Mouse (Mus musculus) heart, postnatal 0 days (tissue): ENCODE measurements around the gene Necap2. TPM values are rescaled to one million over a fixed set of nuclear protein-coding genes. Genes with fewer than 3 reads are reported as not detected.

Experiments used
- ATAC-seq: fragments of 200-750 bp; cut with Nextera tagmentation; 2 replicates; pipeline ENCODE4 v1.8.0; 2017; ENCODE audit warnings: low read depth, moderate number of reproducible peaks, moderate library complexity; ENCODE audit not compliant: insufficient read depth
- DNase-seq: peaks from one replicate; pipeline ENCODE4 v3.0.0-alpha.2; 2016; ENCODE audit warnings: low spot score
- H3K27ac ChIP-seq: fragments of 300-500 bp; sonication (generic); 2 replicates; pipeline ENCODE4 v1.5.1; 2014; ENCODE audit warnings: low read depth, mild to moderate bottlenecking
- H3K27me3 ChIP-seq: fragments of 300-500 bp; sonication (generic); 2 replicates; pipeline ENCODE4 v1.6.1; 2014; ENCODE audit warnings: low read length, mixed read lengths; ENCODE audit not compliant: control insufficient read depth, insufficient read depth
- H3K36me3 ChIP-seq: fragments of 300-500 bp; sonication (generic); replicated peaks from 2 replicates; pipeline ENCODE4 v1.6.1; 2014; ENCODE audit warnings: low read length, mixed read lengths; ENCODE audit not compliant: control insufficient read depth, insufficient read depth
- H3K4me1 ChIP-seq: fragments of 300-500 bp; sonication (generic); 2 replicates; pipeline ENCODE4 v1.6.1; 2014; ENCODE audit warnings: antibody characterized with exemption; ENCODE audit not compliant: control insufficient read depth, insufficient read depth
- H3K4me2 ChIP-seq: fragments of 300-500 bp; sonication (generic); 2 replicates; pipeline ENCODE4 v1.6.1; 2014; ENCODE audit warnings: low read depth, mild to moderate bottlenecking, low read length, moderate library complexity
- H3K4me3 ChIP-seq: fragments of 300-500 bp; sonication (generic); 2 replicates; pipeline ENCODE4 v1.5.1; 2014; ENCODE audit warnings: low read depth, low read length
- H3K9ac ChIP-seq: fragments of 300-500 bp; sonication (generic); replicated peaks from 2 replicates; pipeline ENCODE4 v1.6.1; 2014; ENCODE audit warnings: low read depth, low read length, mixed read lengths
- H3K9me3 ChIP-seq: fragments of 300-500 bp; sonication (generic); replicated peaks from 2 replicates; pipeline ENCODE4 v1.6.1; 2016; ENCODE audit warnings: low read length; ENCODE audit not compliant: control insufficient read depth
- CTCF ChIP-seq: IDR thresholded peaks from 2 replicates; pipeline ENCODE4 v1.5.1; 2016; ENCODE audit warnings: antibody characterized with exemption, control low read depth, low read depth
- EP300 ChIP-seq: IDR thresholded peaks from 2 replicates; pipeline ENCODE4 v1.6.1; 2016; ENCODE audit warnings: antibody characterized with exemption, low read depth
- WGBS: fragments of 180-500 bp; shearing (Covaris S2); extraction: QIAGEN DNeasy Blood & Tissue Kit; methylation state at CpG from one replicate; pipeline ENCODE4 v1.1.7; 2014; 5-methylcytosine and 5-hydroxymethylcytosine counted together
- polyA plus RNA-seq: library from polyadenylated mRNA; unstranded; fragments of >200 nt; fragmentation: Nextera tagmentation; extraction: Ambion mirVana; gene quantifications from 2 replicates; pipeline ENCODE4 v1.2.1, GENCODE M21; 2015
- total RNA-seq: library from RNA; depleted of rRNA; stranded (reverse); fragments of >200 nt; gene quantifications from 2 replicates; pipeline ENCODE4 v1.2.3, GENCODE M21; 2014; ENCODE audit warnings: low replicate concordance

Gene Necap2
- total and polyA plus RNA-seq, 2 experiments from 2014 or later: 33.8 to 47.1 TPM

- peaks cover 3% of the 10 kb centered on the region; the same call in 1 of the 2 replicates for H3K36me3 ChIP-seq
- H3K9ac ChIP-seq: no peak overlapping the region
- no peak overlapping the region for H3K4me2 ChIP-seq
- H3K9me3 ChIP-seq: no peaks in the 10 kb centered on the region
- ATAC-seq (no peak), DNase-seq (no peak)
- H3K27me3 ChIP-seq: no peaks in the 10 kb centered on the region
- TF ChIP-seq EP300 (no peak), CTCF (no peak)
- 62% methylated on average over 4 of the region's 4 CpGs for WGBS
- no peaks in the 10 kb centered on the region; the same call in 1 of the 2 replicates for H3K4me1 ChIP-seq
- H3K4me3 ChIP-seq: no peak overlapping the region
- H3K27ac ChIP-seq: no peak overlapping the region
These were observed 28.7 kb downstream of the Necap2 start for GRCm38 (mm10) chr4:141049476-141049835.

GRCm38 (mm10) chr4:141048810-141049475, 29.2 kb downstream of the Necap2 start:
- Histone ChIP-seq H3K27me3 (no peaks in the 10 kb centered on the region), H3K9ac (no peak overlapping the region), H3K36me3 (no peaks in the 10 kb centered on the region), H3K4me3 (no peak overlapping the region), H3K27ac (no peak overlapping the region), H3K4me1 (no peaks in the 10 kb centered on the region; the same call in 1 of the 2 replicates), H3K9me3 (no peaks in the 10 kb centered on the region), H3K4me2 (no peak overlapping the region)
- WGBS: 86% methylated on average over 17 of the region's 17 CpGs
- DNase-seq: no peak
- TF ChIP-seq CTCF: no peak
- TF ChIP-seq EP300: no peak
- no peak for ATAC-seq

- H3K4me3 ChIP-seq: no peak overlapping the region
- TF ChIP-seq CTCF (peak; percentile 78), EP300 (no peak)
- WGBS: 18% methylated on average over 8 of the region's 8 CpGs
- ATAC-seq (peak; percentile 71), DNase-seq (peak; percentile 62)
- H3K9me3 ChIP-seq: no peaks in the 10 kb centered on the region
- H3K4me1 ChIP-seq: no peaks in the 10 kb centered on the region
- H3K27ac ChIP-seq: no peak overlapping the region
- H3K36me3 ChIP-seq: 0 out of 2 replicates have a peak, but pooled peaks cover 6% of the 10 kb centered on the region
- no peaks in the 10 kb centered on the region for H3K27me3 ChIP-seq
- no peak overlapping the region for H3K9ac ChIP-seq
- no peak overlapping the region for H3K4me2 ChIP-seq
These were observed 33.3 kb downstream of the Necap2 start for GRCm38 (mm10) chr4:141044816-141045215.

GRCm38 (mm10) chr4:141041117-141041516, 37.0 kb downstream of the Necap2 start:
- no peak for ATAC-seq
- no peak overlapping the region for H3K27ac ChIP-seq
- no peak overlapping the region for H3K4me3 ChIP-seq
- no peak for DNase-seq
- no peaks in the 10 kb centered on the region for H3K4me1 ChIP-seq
- no peak overlapping the region for H3K9ac ChIP-seq
- WGBS: 45% methylated on average over 12 of the region's 12 CpGs
- no peaks in the 10 kb centered on the region for H3K9me3 ChIP-seq
- peaks cover 22% of the 10 kb centered on the region; the same call in 1 of the 2 replicates for H3K36me3 ChIP-seq
- no peak for TF ChIP-seq CTCF
- no peak for TF ChIP-seq EP300
- H3K4me2 ChIP-seq: no peak overlapping the region
- no peaks in the 10 kb centered on the region for H3K27me3 ChIP-seq

GRCm38 (mm10) chr4:141033606-141034549, 44.3 kb downstream of the Necap2 start:
- no peak overlapping the region for H3K27ac ChIP-seq
- H3K4me2 ChIP-seq: no peak overlapping the region
- H3K27me3 ChIP-seq: no peaks in the 10 kb centered on the region
- 73% methylated on average over 27 of the region's 27 CpGs for WGBS
- no peaks in the 10 kb centered on the region for H3K4me1 ChIP-seq
- DNase-seq (no peak), ATAC-seq (no peak)
- TF ChIP-seq EP300: no peak
- no peak for TF ChIP-seq CTCF
- no peaks in the 10 kb centered on the region for H3K9me3 ChIP-seq
- H3K36me3 ChIP-seq: peaks cover 25% of the 10 kb centered on the region; the same call in 1 of the 2 replicates
- H3K4me3 ChIP-seq: no peak overlapping the region
- H3K9ac ChIP-seq: no peak overlapping the region
